ENCODE assay signal across 12 mouse cellular contexts in genomic region chr6:95179993-95180392, GRCm38 (mm10).
"Had no signal": no experiment of that assay in that cellular context is flagged by ENCODE, and none has a peak within 500 bp of the region (broad histone marks: within the 10 kb centered on the region; RNA-seq: fewer than 3 reads in every experiment).

No protein-coding gene starts in this region.

- H3K27me3 ChIP-seq: lung, embryonic 15.5 days; neural tube, embryonic 13.5 days had no signal

- H3K27ac ChIP-seq: left cerebral cortex, adult 2 months; limb, embryonic 10.5 days; lung, embryonic 15.5 days; neural tube, embryonic 13.5 days had no signal

- ATAC-seq: hindbrain, embryonic 16.5 days; inflammation-experienced regulatory T-cells, adult 6 months; intestine, postnatal 0 days; midbrain, embryonic 16.5 days had no signal

- DNase-seq: kidney, adult 8-10 months; kidney, postnatal 25 days; right cerebral cortex, postnatal 14 days; thymus, postnatal 36 days had no signal

- H3K4me2 ChIP-seq: lung, embryonic 15.5 days; neural tube, embryonic 13.5 days had no signal

- H3K9me3 ChIP-seq: limb, embryonic 10.5 days; lung, embryonic 15.5 days; neural tube, embryonic 13.5 days had no signal

- H3K36me3 ChIP-seq: limb, embryonic 10.5 days; lung, embryonic 15.5 days; neural tube, embryonic 13.5 days had no signal

- H3K4me3 ChIP-seq: left cerebral cortex, adult 2 months; limb, embryonic 10.5 days; lung, embryonic 15.5 days; neural tube, embryonic 13.5 days had no signal

- H3K9ac ChIP-seq: lung, embryonic 15.5 days; neural tube, embryonic 13.5 days had no signal

- H3K4me1 ChIP-seq: lung, embryonic 15.5 days; neural tube, embryonic 13.5 days had no signal
